Mouse (Mus musculus): Measurements from ENCODE around the gene Mog. TPM values are rescaled to one million over a fixed set of nuclear protein-coding genes. Genes with fewer than 3 reads are reported as not detected.
A peak's percentile ranks its signal among the peaks of the same experiment; 100 is the strongest.
"Not testable (repeated sequence)": the region's sequence is repeated elsewhere in the genome, so short reads cannot be mapped to it uniquely, and the experiment has no call there.

Mog gene
- total RNA-seq, 2 experiments from 2014 or later = not detected

- peak; percentile 84 to 90 for DNase-seq
These were observed 22.6 kb upstream of the Mog start, which contains the start of gene Gabbr1 for GRCm38 (mm10) chr17:37045611-37046311. Gabbr1 (plus strand) TSS chr17:37045966.

- peak in 1 of 2 experiments; percentile 20 for DNase-seq
These were observed 21.6 kb upstream of the Mog start for GRCm38 (mm10) chr17:37044651-37045244.

- no peak for DNase-seq
These were observed 16.1 kb upstream of the Mog start for GRCm38 (mm10) chr17:37039127-37039894.

GRCm38 (mm10) chr17:37029162-37029561 is 6.0 kb upstream of the Mog start:
- DNase-seq = no peak

GRCm38 (mm10) chr17:37028683-37029120 is 5.5 kb upstream of the Mog start:
- DNase-seq = peak; percentile 86 to 88

GRCm38 (mm10) chr17:37028212-37028611 is 5.0 kb upstream of the Mog start:
- no peak for DNase-seq

- no peak for DNase-seq
These were observed 4.3 kb upstream of the Mog start for GRCm38 (mm10) chr17:37027486-37027885.

GRCm38 (mm10) chr17:37026425-37026824 is 3.2 kb upstream of the Mog start:
- DNase-seq = no peak

- DNase-seq = not testable (repeated sequence)
These were observed 4.0 kb downstream of the Mog start for GRCm38 (mm10) chr17:37019242-37019641.

GRCm38 (mm10) chr17:37018328-37018727 is 4.9 kb downstream of the Mog start:
- DNase-seq = no peak

- no peak for DNase-seq
These were observed 6.9 kb downstream of the Mog start for GRCm38 (mm10) chr17:37016333-37016732.

- no peak for DNase-seq
These were observed 11.1 kb downstream of the Mog start for GRCm38 (mm10) chr17:37012141-37012540.

GRCm38 (mm10) chr17:37011719-37012118 is 11.5 kb downstream of the Mog start:
- DNase-seq = no peak

- no peak for DNase-seq
These were observed 13.6 kb downstream of the Mog start for GRCm38 (mm10) chr17:37009460-37010042.

- no peak for DNase-seq
These were observed 15.0 kb downstream of the Mog start for GRCm38 (mm10) chr17:37008161-37008560.

- DNase-seq = no peak
These were observed 19.8 kb downstream of the Mog start for GRCm38 (mm10) chr17:37003366-37003765.

GRCm38 (mm10) chr17:37002364-37003330 is 20.6 kb downstream of the Mog start:
- DNase-seq = peak; percentile 67 to 68

- DNase-seq = no peak
These were observed 22.3 kb downstream of the Mog start, which contains the start of gene Zfp57 for GRCm38 (mm10) chr17:37000863-37001262. Zfp57 (plus strand) TSS chr17:37001163.

GRCm38 (mm10) chr17:36998477-36998876 is 24.7 kb downstream of the Mog start:
- no peak for DNase-seq

GRCm38 (mm10) chr17:36997033-36997735 is 26.0 kb downstream of the Mog start:
- DNase-seq = peak; percentile 56 to 87

- no peak for DNase-seq
These were observed 27.8 kb downstream of the Mog start for GRCm38 (mm10) chr17:36995448-36995847.

Measured in heart, adult 18-20 months (tissue).